Mouse (Mus musculus): Measurements from ENCODE around the gene Tcp1. TPM values are rescaled to one million over a fixed set of nuclear protein-coding genes. Genes with fewer than 3 reads are reported as not detected.

The Tcp1 gene
- total RNA-seq, 2 experiments from 2014 or later = 218 to 271 TPM

GRCm38 (mm10) chr17:12973851-12974250 lies 58.4 kb downstream of the Tcp1 start:
- DNase-seq = no peak

Other genes starting within 250 kb of the Tcp1 start
- under 1 TPM in 1 of 2 experiments, not detected in 1; 0.33 TPM for gene Slc22a1, start 239.9 kb upstream of the Tcp1 start, total RNA-seq (2021)
- gene Igf2r, start 146.0 kb upstream of the Tcp1 start, total RNA-seq (2021) = 10 to 100 TPM; 76.5 to 97.4 TPM
- not detected for gene Mas1, start 47.6 kb upstream of the Tcp1 start, total RNA-seq (2021)
- gene Mrgprh, start 39.7 kb upstream of the Tcp1 start, total RNA-seq (2021) = under 1 TPM; 0.17 to 0.20 TPM
- gene Pnldc1, start 5.5 kb upstream of the Tcp1 start, total RNA-seq (2021) = 1 to 10 TPM; 1.9 to 3.2 TPM
- 10 to 100 TPM; 68.6 to 71.4 TPM for gene Mrpl18, start 644 bp downstream of the Tcp1 start, total RNA-seq (2021)
- 1 to 10 TPM; 1.9 to 2.5 TPM for gene Acat3, start 24.9 kb downstream of the Tcp1 start, total RNA-seq (2021)
- gene Acat2, start 45.0 kb downstream of the Tcp1 start, total RNA-seq (2021) = 100 to 1,000 TPM in 1 of 2 experiments, 10 to 100 TPM in 1; 95.1 to 133 TPM
- gene Wtap, start 78.5 kb downstream of the Tcp1 start, total RNA-seq (2021) = 10 to 100 TPM; 59.6 to 61.9 TPM
- 100 to 1,000 TPM; 383 to 457 TPM for gene Sod2, start 91.1 kb downstream of the Tcp1 start, total RNA-seq (2021)
- gene Gpr31b, start 136.6 kb downstream of the Tcp1 start, total RNA-seq (2021) = under 1 TPM in 1 of 2 experiments, not detected in 1; 0.73 TPM
- gene Tcp10b, start 145.4 kb downstream of the Tcp1 start, total RNA-seq (2021) = 1 to 10 TPM in 1 of 2 experiments, under 1 TPM in 1; 0.73 to 1.0 TPM
- under 1 TPM in 1 of 2 experiments, not detected in 1; 0.76 TPM for gene Unc93a, start 216.1 kb downstream of the Tcp1 start, total RNA-seq (2021)

All from adrenal gland, postnatal 36 days (tissue).